Mouse (Mus musculus) adrenal gland, postnatal 4 days (tissue): ENCODE data around the gene Spata45. TPM values are rescaled to one million over a fixed set of nuclear protein-coding genes. Genes with fewer than 3 reads are reported as not detected.

Experiments
- DNase-seq, 2 experiments: peaks; one replicate each; pipeline ENCODE4 v3.0.0; 2021 to 2022; ENCODE audit warnings: low spot score in 2 of 2, mixed read lengths in 2 of 2
- total RNA-seq, 2 experiments: library from RNA; stranded (reverse); gene quantifications; 2 replicates each; pipeline ENCODE4 v1.2.3; 2021

Spata45 gene
- total RNA-seq, 2 experiments from 2014 or later: not detected

- DNase-seq: no peak
Measured at GRCm38 (mm10) chr1:191083230-191083629, 46.8 kb downstream of the Spata45 start.

GRCm38 (mm10) chr1:191084951-191085559 lies 48.6 kb downstream of the Spata45 start:
- DNase-seq: peak in 1 of 2 experiments; percentile 38

- DNase-seq: no peak
Measured at GRCm38 (mm10) chr1:191085597-191085996, 49.2 kb downstream of the Spata45 start.

GRCm38 (mm10) chr1:191086304-191086878 lies 50.0 kb downstream of the Spata45 start:
- no peak for DNase-seq

- no peak for DNase-seq
Measured at GRCm38 (mm10) chr1:191086960-191087359, 50.5 kb downstream of the Spata45 start.

GRCm38 (mm10) chr1:191087955-191088354 lies 51.5 kb downstream of the Spata45 start:
- DNase-seq: no peak

- DNase-seq: no peak
Measured at GRCm38 (mm10) chr1:191089355-191089754, 52.9 kb downstream of the Spata45 start.

GRCm38 (mm10) chr1:191092050-191092449 lies 55.6 kb downstream of the Spata45 start:
- DNase-seq: no peak

Other genes with a start within 250 kb of the Spata45 start
- gene Rps6kc1, start 124.9 kb upstream of the Spata45 start, total RNA-seq: 10 to 100 TPM; 28.0 to 30.7 TPM
- 10 to 100 TPM; 51.9 to 54.6 TPM for gene Angel2, start 111.5 kb upstream of the Spata45 start, total RNA-seq
- 1 to 10 TPM; 5.6 to 5.9 TPM for gene Vash2, start 57.3 kb upstream of the Spata45 start, total RNA-seq
- 10 to 100 TPM; 16.7 to 19.6 TPM for gene Flvcr1, start 10.5 kb upstream of the Spata45 start, total RNA-seq
- 10 to 100 TPM; 30.6 to 32.2 TPM for gene Tatdn3, start 26.3 kb downstream of the Spata45 start, total RNA-seq
- gene Nsl1, start 26.4 kb downstream of the Spata45 start, total RNA-seq: 1 to 10 TPM; 7.5 to 7.6 TPM
- 1 to 10 TPM; 3.3 to 3.4 TPM for gene Batf3, start 61.2 kb downstream of the Spata45 start, total RNA-seq
- not detected for gene Fam71a, start 128.2 kb downstream of the Spata45 start, total RNA-seq
- 1 to 10 TPM; 1.8 to 2.3 TPM for gene Atf3, start 181.4 kb downstream of the Spata45 start, total RNA-seq